ENCODE assay signal across 9 mouse cellular contexts in the genomic region with DNA sequence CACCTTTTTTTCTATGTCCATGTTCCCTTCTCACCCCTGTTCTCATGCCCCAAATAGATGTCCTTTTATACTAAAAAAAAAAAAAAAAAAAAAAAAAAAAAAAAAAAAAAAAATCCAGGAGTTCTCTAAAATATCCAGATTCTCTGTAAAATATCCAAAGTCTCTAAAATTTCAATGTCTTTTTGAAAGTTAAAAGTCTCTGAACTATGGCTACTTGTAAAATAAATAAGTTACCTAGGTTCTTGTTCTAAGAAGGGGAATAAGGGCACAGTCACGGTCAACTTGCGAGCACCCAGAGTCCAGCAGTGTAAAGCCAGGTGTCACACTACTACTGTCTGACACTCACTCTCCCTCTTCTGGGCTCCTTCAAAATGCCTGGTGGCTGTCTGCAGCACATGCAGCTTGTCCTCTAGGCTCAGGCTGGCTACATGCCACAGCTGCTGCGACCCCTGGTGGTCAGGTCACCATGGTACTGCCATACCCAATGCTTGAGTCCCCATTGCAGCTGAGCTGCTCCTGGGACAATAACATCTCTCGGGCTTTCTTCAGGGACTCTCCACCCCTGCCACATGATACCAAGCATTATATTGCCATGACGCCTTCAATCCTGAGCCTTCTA. TPM values are rescaled to one million over a fixed set of nuclear protein-coding genes. Genes with fewer than 3 reads are reported as not detected.
DNase-seq lines count a peak whose midpoint lies in the region; ATAC-seq and TF ChIP-seq lines count a peak whose summit lies in the region.
"Had no signal": no experiment of that assay in that cellular context is flagged by ENCODE, and none has a peak within 500 bp of the region (broad histone marks: within the 10 kb centered on the region; RNA-seq: fewer than 3 reads in every experiment).

No protein-coding gene starts in this region.

- TF ChIP-seq CTCF in kidney, postnatal 0 days (IDR thresholded peaks at IDR 0.05; ENCODE audit: low read depth): peak; percentile 90
- TF ChIP-seq CTCF in lung, adult 2 months (IDR thresholded peaks at IDR 0.05; ENCODE audit: insufficient read depth, low read length): peak; percentile 83

- H3K9ac ChIP-seq in embryonic facial prominence, embryonic 12.5 days: no peak overlapping the region
- H3K9ac ChIP-seq in heart, embryonic 14.5 days (ENCODE audit: low read length): no peak overlapping the region
- H3K9ac ChIP-seq in kidney, postnatal 0 days (ENCODE audit: low read depth, low read length): no peak overlapping the region
- H3K9ac ChIP-seq: limb, embryonic 12.5 days had no signal

- no peak for TF ChIP-seq POLR2A in lung, adult 2 months (IDR thresholded peaks at IDR 0.05; ENCODE audit: borderline replicate concordance, extremely low read depth, low read depth, low read length)

- H3K4me3 ChIP-seq in embryonic facial prominence, embryonic 12.5 days: no peak overlapping the region
- no peak overlapping the region for H3K4me3 ChIP-seq in heart, embryonic 14.5 days (ENCODE audit: control insufficient read depth in 1 of 2, insufficient read depth in 1 of 2, low read depth in 1 of 2, low read length in 2 of 2)
- H3K4me3 ChIP-seq in kidney, postnatal 0 days (replicated peaks; ENCODE audit: low read depth, low read length): no peak overlapping the region
- H3K4me3 ChIP-seq in lung, adult 2 months (replicated peaks; ENCODE audit: extremely low read depth, low read depth, low read length): no peak overlapping the region
- H3K4me3 ChIP-seq: limb, embryonic 12.5 days had no signal

- no peak overlapping the region for H3K4me2 ChIP-seq in embryonic facial prominence, embryonic 12.5 days (replicated peaks)
- H3K4me2 ChIP-seq in heart, embryonic 14.5 days (ENCODE audit: low read length): no peak overlapping the region
- no peak overlapping the region for H3K4me2 ChIP-seq in kidney, postnatal 0 days (ENCODE audit: low read length)
- H3K4me2 ChIP-seq: limb, embryonic 12.5 days had no signal

- 0 out of 2 replicates have a peak, but pooled peaks have one; percentile 41 for ATAC-seq in embryonic facial prominence, embryonic 12.5 days (ENCODE audit: insufficient number of reproducible peaks, insufficient read depth, low FRiP score, low TSS enrichment)
- ATAC-seq in heart, embryonic 14.5 days (ENCODE audit: insufficient number of reproducible peaks, insufficient read depth, low FRiP score, low read depth): peak; percentile 69
- peak; percentile 91 for ATAC-seq in kidney, postnatal 0 days (replicated peaks; ENCODE audit: low FRiP score, low read depth)

- no peaks in the 10 kb centered on the region for H3K9me3 ChIP-seq in embryonic facial prominence, embryonic 12.5 days
- no peaks in the 10 kb centered on the region; the same call in 1 of the 2 replicates for H3K9me3 ChIP-seq in heart, embryonic 14.5 days (ENCODE audit: control insufficient read depth, low read length)
- H3K9me3 ChIP-seq in kidney, postnatal 0 days (replicated peaks; ENCODE audit: low read length): 0 out of 2 replicates have a peak, but pooled peaks cover under 1% of the 10 kb centered on the region

- no peaks in the 10 kb centered on the region for H3K4me1 ChIP-seq in embryonic facial prominence, embryonic 12.5 days
- H3K4me1 ChIP-seq in heart, embryonic 14.5 days (ENCODE audit: control insufficient read depth in 2 of 2, insufficient read depth in 2 of 2, low read length in 2 of 2): no peaks in the 10 kb centered on the region
- no peaks in the 10 kb centered on the region for H3K4me1 ChIP-seq in kidney, postnatal 0 days (replicated peaks; ENCODE audit: insufficient read depth, low read length)
- no peaks in the 10 kb centered on the region for H3K4me1 ChIP-seq in lung, adult 2 months (ENCODE audit: control insufficient read depth, insufficient read depth, low read length)
- H3K4me1 ChIP-seq: limb, embryonic 12.5 days had no signal

- peaks cover 76% of the 10 kb centered on the region for H3K36me3 ChIP-seq in embryonic facial prominence, embryonic 12.5 days
- peaks cover 72% of the 10 kb centered on the region for H3K36me3 ChIP-seq in heart, embryonic 14.5 days (ENCODE audit: control insufficient read depth, insufficient read depth, low read length)
- H3K36me3 ChIP-seq in kidney, postnatal 0 days (ENCODE audit: insufficient read depth, low read length): peaks cover 35% of the 10 kb centered on the region

- no peaks in the 10 kb centered on the region for H3K27me3 ChIP-seq in embryonic facial prominence, embryonic 12.5 days
- H3K27me3 ChIP-seq in heart, embryonic 14.5 days (ENCODE audit: control insufficient read depth, insufficient read depth, low read length): no peaks in the 10 kb centered on the region
- no peaks in the 10 kb centered on the region for H3K27me3 ChIP-seq in kidney, postnatal 0 days (ENCODE audit: insufficient read depth, low read length)
- H3K27me3 ChIP-seq: limb, embryonic 12.5 days had no signal

- DNase-seq in CD8-positive naive resting alpha-beta T cell, adult 2 months (ENCODE audit: low read depth in 2 of 2, low spot score in 2 of 2): peak; percentile 72 to 77
- peak; percentile 84 for DNase-seq in adrenal gland, postnatal 10 days
- DNase-seq in kidney, postnatal 0 days (ENCODE audit: low spot score): peak; percentile 86
- peak; percentile 69 for DNase-seq in lung, adult 2 months
- DNase-seq in retina, adult 2 months (ENCODE audit: low read depth, low spot score): peak; percentile 37
- peak; percentile 45 for DNase-seq in urinary bladder, adult 2 months (ENCODE audit: low spot score)

- no peak overlapping the region for H3K27ac ChIP-seq in embryonic facial prominence, embryonic 12.5 days
- no peak overlapping the region for H3K27ac ChIP-seq in heart, embryonic 14.5 days (replicated peaks in 1 of 2; ENCODE audit: control insufficient read depth in 1 of 2, insufficient read depth in 1 of 2, low read depth in 2 of 2, low read length in 2 of 2)
- no peak overlapping the region for H3K27ac ChIP-seq in kidney, postnatal 0 days
- H3K27ac ChIP-seq: limb, embryonic 12.5 days had no signal

- 43% methylated on average over 5 of the region's 5 CpGs for WGBS in embryonic facial prominence, embryonic 12.5 days
- WGBS in heart, embryonic 14.5 days: 30% methylated on average over 5 of the region's 5 CpGs
- WGBS in kidney, postnatal 0 days: 46% methylated on average over 5 of the region's 5 CpGs
- WGBS in lung, adult 2 months: 53% methylated on average over 5 of the region's 5 CpGs

RNA-seq across cellular contexts. Expression of gene Lss, which starts 18.3 kb away (rescaled TPM):
- total RNA-seq in adrenal gland, postnatal 10 days (2021): 10 to 100 TPM; 21.4 to 24.2 TPM
- polyA plus RNA-seq in embryonic facial prominence, embryonic 12.5 days (2016; fragmentation: Nextera tagmentation; extraction: Ambion mirVana): 38.6 and 38.8 TPM in 2 replicates
- 5.3 and 11.6 TPM in 2 replicates for polyA plus RNA-seq in heart, embryonic 14.5 days (2014; fragmentation: Nextera tagmentation; extraction: Ambion mirVana)
- polyA plus RNA-seq in kidney, postnatal 0 days (2015; fragmentation: Nextera tagmentation; extraction: Ambion mirVana): 13.0 and 16.6 TPM in 2 replicates
- polyA plus RNA-seq in lung, adult 2 months (2012; rRNA removed): 20.7 and 30.0 TPM in 2 replicates
- polyA plus RNA-seq in urinary bladder, adult 2 months (2012; rRNA removed): 20.1 and 33.8 TPM in 2 replicates

RNA-seq across cellular contexts. Expression of gene Ybey, which starts 44.2 kb away (rescaled TPM):
- 1 to 10 TPM; 3.0 to 3.7 TPM for total RNA-seq in adrenal gland, postnatal 10 days (2021)
- 8.8 and 9.1 TPM in 2 replicates for polyA plus RNA-seq in embryonic facial prominence, embryonic 12.5 days (2016; fragmentation: Nextera tagmentation; extraction: Ambion mirVana)
- polyA plus RNA-seq in heart, embryonic 14.5 days (2014; fragmentation: Nextera tagmentation; extraction: Ambion mirVana): 3.7 and 5.0 TPM in 2 replicates
- 5.4 and 5.9 TPM in 2 replicates for polyA plus RNA-seq in kidney, postnatal 0 days (2015; fragmentation: Nextera tagmentation; extraction: Ambion mirVana)
- 2.0 and 2.5 TPM in 2 replicates for polyA plus RNA-seq in lung, adult 2 months (2012; rRNA removed)
- 2.4 TPM in 2 replicates for polyA plus RNA-seq in urinary bladder, adult 2 months (2012; rRNA removed)

RNA-seq across cellular contexts. Expression of gene Mcm3ap, which starts 44.3 kb away (rescaled TPM):
- total RNA-seq in adrenal gland, postnatal 10 days (2021): 10 to 100 TPM; 24.8 to 33.0 TPM
- 80.0 and 81.8 TPM in 2 replicates for polyA plus RNA-seq in embryonic facial prominence, embryonic 12.5 days (2016; fragmentation: Nextera tagmentation; extraction: Ambion mirVana)
- polyA plus RNA-seq in heart, embryonic 14.5 days (2014; fragmentation: Nextera tagmentation; extraction: Ambion mirVana): 41.3 and 46.8 TPM in 2 replicates
- polyA plus RNA-seq in kidney, postnatal 0 days (2015; fragmentation: Nextera tagmentation; extraction: Ambion mirVana): 41.6 and 45.9 TPM in 2 replicates
- 17.6 and 21.0 TPM in 2 replicates for polyA plus RNA-seq in lung, adult 2 months (2012; rRNA removed)
- 32.0 and 32.8 TPM in 2 replicates for polyA plus RNA-seq in urinary bladder, adult 2 months (2012; rRNA removed)

RNA-seq across cellular contexts. Expression of gene Spatc1l, which starts 49.0 kb away (rescaled TPM):
- not detected for total RNA-seq in adrenal gland, postnatal 10 days (2021)
- not detected in 2 replicates for polyA plus RNA-seq in embryonic facial prominence, embryonic 12.5 days (2016; fragmentation: Nextera tagmentation; extraction: Ambion mirVana)
- polyA plus RNA-seq in heart, embryonic 14.5 days (2014; fragmentation: Nextera tagmentation; extraction: Ambion mirVana): not detected in 2 replicates
- polyA plus RNA-seq in kidney, postnatal 0 days (2015; fragmentation: Nextera tagmentation; extraction: Ambion mirVana): not detected in 2 replicates
- polyA plus RNA-seq in lung, adult 2 months (2012; rRNA removed): 0.22 and 0.28 TPM in 2 replicates
- polyA plus RNA-seq in urinary bladder, adult 2 months (2012; rRNA removed): 0.10 and 0.15 TPM in 2 replicates
- polyA plus RNA-seq: limb, embryonic 12.5 days had no signal

Comparison
In these comparisons a context has a peak if more than half of its experiments do, and no peak if none do; other contexts are left out.
1. ATAC-seq: peak in every context shown above with its lines; median percentile 91 in kidney, postnatal 0 days; 69 in heart, embryonic 14.5 days; 41 in embryonic facial prominence, embryonic 12.5 days.